Mouse (Mus musculus) hindbrain, embryonic 14.5 days (tissue): ENCODE measurements at regions not wholly inside any gene's neighbourhood (a gene's known extent, or its start where the extent isn't known, plus 50 kb on each side); places are given as distances from the start of the nearest gene placed in this dataset.

Experiments used
- ATAC-seq: fragments of 200-750 bp; cut with Nextera tagmentation; 2 replicates; pipeline ENCODE4 v1.8.0; 2017; ENCODE audit warnings: moderate number of reproducible peaks, mild to moderate bottlenecking, moderate TSS enrichment, moderate library complexity; ENCODE audit not compliant: low FRiP score
- DNase-seq: peaks from one replicate; pipeline ENCODE4 v3.0.0-alpha.2; 2015; ENCODE audit warnings: low spot score
- H3K27ac ChIP-seq: fragments of 300-500 bp; sonication (generic); 2 replicates; pipeline ENCODE4 v1.5.1; 2014; ENCODE audit warnings: mild to moderate bottlenecking, moderate library complexity
- H3K27me3 ChIP-seq: fragments of 300-500 bp; sonication (generic); 2 replicates; pipeline ENCODE4 v1.6.1; 2014; ENCODE audit warnings: mild to moderate bottlenecking, low read length, mixed read lengths; ENCODE audit not compliant: control insufficient read depth, insufficient read depth
- H3K36me3 ChIP-seq: fragments of 300-500 bp; sonication (generic); replicated peaks from 2 replicates; pipeline ENCODE4 v1.6.1; 2014; ENCODE audit not compliant: control insufficient read depth, insufficient read depth
- H3K4me1 ChIP-seq: fragments of 300-500 bp; sonication (generic); replicated peaks from 2 replicates; pipeline ENCODE4 v1.6.1; 2014; ENCODE audit warnings: antibody characterized with exemption, low read length, mixed read lengths; ENCODE audit not compliant: control insufficient read depth, insufficient read depth
- H3K4me2 ChIP-seq: fragments of 300-500 bp; sonication (generic); replicated peaks from 2 replicates; pipeline ENCODE4 v1.6.1; 2014; ENCODE audit warnings: mild to moderate bottlenecking, moderate library complexity
- H3K4me3 ChIP-seq: fragments of 300-500 bp; sonication (generic); replicated peaks from 2 replicates; pipeline ENCODE4 v1.5.1; 2014; ENCODE audit warnings: mild to moderate bottlenecking, low read length
- H3K9ac ChIP-seq: fragments of 300-500 bp; sonication (generic); 2 replicates; pipeline ENCODE4 v1.6.1; 2014
- H3K9me3 ChIP-seq: fragments of 300-500 bp; sonication (generic); 2 replicates; pipeline ENCODE4 v1.6.1; 2016; ENCODE audit warnings: low read length; ENCODE audit not compliant: control insufficient read depth
- WGBS: fragments of 180-500 bp; shearing (Covaris S2); extraction: QIAGEN DNeasy Blood & Tissue Kit; methylation state at CpG from one replicate; pipeline ENCODE4 v1.1.7; 2014; 5-methylcytosine and 5-hydroxymethylcytosine counted together

DNA sequence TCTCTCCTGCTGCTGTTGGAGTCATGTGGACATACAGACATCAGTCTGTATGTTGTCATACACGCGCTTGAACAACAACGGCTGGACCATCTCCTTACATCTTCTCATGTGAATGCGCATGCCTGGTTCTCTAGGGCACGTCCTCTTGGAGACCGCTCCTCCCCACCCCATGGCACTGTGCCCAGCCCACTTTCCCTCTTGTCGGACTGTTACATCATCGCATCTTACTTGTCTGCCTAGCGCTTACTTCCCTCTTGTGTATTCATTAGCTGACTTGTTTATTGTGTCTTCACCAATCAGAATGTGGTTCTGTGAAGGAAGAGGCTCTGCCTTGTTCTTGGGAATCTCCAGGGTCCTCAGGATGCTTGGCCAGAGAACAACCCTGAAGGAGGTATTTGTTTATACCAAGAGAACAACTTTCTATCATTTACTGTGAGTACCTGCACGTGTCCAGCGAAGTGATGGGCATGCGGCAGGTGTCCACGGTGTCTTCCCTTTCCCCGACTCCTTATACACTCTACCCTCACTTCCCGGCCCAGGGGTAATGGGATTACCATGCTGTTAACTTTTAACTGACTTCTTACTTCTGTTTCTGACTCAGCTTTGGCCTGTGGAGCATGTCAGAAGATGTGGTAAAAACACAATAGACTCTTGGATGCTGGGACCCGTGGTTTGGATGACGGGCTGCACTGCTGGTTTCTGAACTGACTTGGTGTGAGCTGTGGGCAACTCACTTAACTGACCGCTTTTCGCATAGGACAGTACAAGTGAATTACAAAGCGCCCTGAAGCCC, 181.9 kb downstream of the Kcnrg start:
- Histone ChIP-seq H3K27me3 (no peaks in the 10 kb centered on the region), H3K4me1 (no peaks in the 10 kb centered on the region), H3K9ac (no peak overlapping the region), H3K36me3 (no peaks in the 10 kb centered on the region), H3K4me3 (no peak overlapping the region), H3K27ac (no peak overlapping the region), H3K9me3 (peaks cover 8% of the 10 kb centered on the region; the same call in 1 of the 2 replicates), H3K4me2 (no peak overlapping the region)
- no peak for ATAC-seq
- DNase-seq = no peak
- WGBS = 77% methylated on average over 20 of the region's 20 CpGs

DNA sequence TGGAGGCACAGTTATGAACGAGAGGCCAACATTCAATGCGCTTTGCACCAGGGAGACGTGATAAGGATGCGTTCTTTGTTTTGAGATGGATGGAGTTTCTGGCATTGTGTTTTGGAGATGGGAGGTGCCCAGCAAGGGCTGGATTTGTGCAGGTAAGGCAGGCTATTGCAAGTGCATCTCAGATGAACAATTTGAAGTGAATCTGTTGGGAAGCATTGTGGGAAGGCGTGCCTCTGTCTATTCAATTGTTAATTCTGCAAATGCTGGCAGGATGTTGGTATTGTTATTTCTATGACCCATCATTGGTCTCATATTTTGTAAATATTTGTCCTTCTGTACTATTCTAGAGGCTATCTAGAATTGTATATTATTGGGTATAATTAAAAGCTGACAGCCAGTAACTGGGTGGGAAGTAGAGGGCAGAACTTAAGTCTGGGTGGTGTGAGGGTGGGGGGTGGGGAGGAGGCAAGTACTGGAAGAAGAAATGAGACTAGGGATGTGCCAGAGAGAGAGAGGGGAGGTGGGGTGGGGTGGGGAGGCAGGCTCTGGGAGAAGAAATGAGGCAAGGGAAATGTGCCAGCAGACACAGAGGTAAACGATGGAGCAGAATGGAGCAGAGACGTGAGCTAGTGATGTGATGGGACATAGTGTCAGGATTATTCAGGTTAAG, 188.9 kb downstream of the Kcnrg start:
- no peak overlapping the region for H3K4me2 ChIP-seq
- no peak overlapping the region for H3K27ac ChIP-seq
- H3K4me3 ChIP-seq = no peak overlapping the region
- no peaks in the 10 kb centered on the region for H3K4me1 ChIP-seq
- no peaks in the 10 kb centered on the region for H3K36me3 ChIP-seq
- H3K9ac ChIP-seq = no peak overlapping the region
- no peaks in the 10 kb centered on the region for H3K27me3 ChIP-seq
- no peak for DNase-seq
- 88% methylated on average over 7 of the region's 7 CpGs for WGBS
- ATAC-seq = no peak
- H3K9me3 ChIP-seq = peaks cover 8% of the 10 kb centered on the region; the same call in 1 of the 2 replicates

DNA sequence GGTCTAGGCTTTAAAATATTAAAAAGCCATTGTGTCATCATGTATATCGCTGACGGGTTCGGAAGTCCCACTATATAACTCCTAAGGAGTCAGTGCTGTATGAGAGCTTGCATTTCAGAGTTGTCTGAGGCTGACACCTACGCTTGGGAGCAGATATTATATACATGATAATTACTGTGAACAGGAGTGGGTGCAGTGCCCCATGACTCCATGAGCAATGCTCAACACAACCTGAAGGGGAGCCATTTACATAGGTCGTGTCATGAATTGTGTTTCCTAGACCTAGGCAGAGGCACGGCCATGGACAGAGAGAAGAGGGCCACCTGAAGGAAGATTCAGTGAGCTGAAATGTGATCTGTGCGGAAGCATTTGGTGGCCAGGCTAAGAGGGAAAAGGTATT, 189.4 kb downstream of the Kcnrg start:
- Histone ChIP-seq H3K27ac (no peak overlapping the region), H3K9ac (no peak overlapping the region), H3K9me3 (peaks cover 8% of the 10 kb centered on the region; the same call in 1 of the 2 replicates), H3K4me2 (no peak overlapping the region), H3K4me1 (no peaks in the 10 kb centered on the region), H3K27me3 (no peaks in the 10 kb centered on the region), H3K4me3 (no peak overlapping the region), H3K36me3 (no peaks in the 10 kb centered on the region)
- ATAC-seq = no peak
- WGBS = 93% methylated on average over 7 of the region's 7 CpGs
- no peak for DNase-seq

DNA sequence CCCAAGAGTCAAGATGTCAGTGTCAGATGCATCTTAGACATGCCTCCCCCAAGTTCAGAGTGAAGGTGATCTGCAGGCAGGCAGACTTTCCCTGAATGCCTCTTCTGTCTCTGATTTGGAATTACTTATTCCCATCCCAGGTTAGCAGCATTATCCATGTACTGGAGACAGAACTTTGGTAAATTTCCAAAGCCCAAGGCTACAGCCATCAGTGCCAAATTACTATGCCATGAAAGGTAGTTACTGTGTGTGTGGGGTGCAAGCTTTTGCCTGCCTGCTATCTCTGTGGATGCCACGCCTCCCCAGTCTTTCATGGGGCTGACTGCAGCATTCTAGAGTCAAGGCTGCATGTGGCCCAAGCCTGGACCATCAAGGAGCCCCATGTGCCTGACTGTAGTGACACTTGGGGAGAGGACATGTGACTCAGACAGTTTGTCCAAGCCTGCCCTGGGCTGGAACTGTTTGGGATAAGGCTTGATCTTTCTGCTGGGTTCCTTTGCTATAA, 196.2 kb downstream of the Kcnrg start:
- 53% methylated on average over 1 of the region's 1 CpGs for WGBS
- Histone ChIP-seq H3K36me3 (no peaks in the 10 kb centered on the region), H3K9ac (no peak overlapping the region), H3K27me3 (no peaks in the 10 kb centered on the region), H3K9me3 (no peaks in the 10 kb centered on the region), H3K27ac (no peak overlapping the region), H3K4me1 (no peaks in the 10 kb centered on the region), H3K4me3 (no peak overlapping the region), H3K4me2 (no peak overlapping the region)
- no peak for DNase-seq
- no peak for ATAC-seq

DNA sequence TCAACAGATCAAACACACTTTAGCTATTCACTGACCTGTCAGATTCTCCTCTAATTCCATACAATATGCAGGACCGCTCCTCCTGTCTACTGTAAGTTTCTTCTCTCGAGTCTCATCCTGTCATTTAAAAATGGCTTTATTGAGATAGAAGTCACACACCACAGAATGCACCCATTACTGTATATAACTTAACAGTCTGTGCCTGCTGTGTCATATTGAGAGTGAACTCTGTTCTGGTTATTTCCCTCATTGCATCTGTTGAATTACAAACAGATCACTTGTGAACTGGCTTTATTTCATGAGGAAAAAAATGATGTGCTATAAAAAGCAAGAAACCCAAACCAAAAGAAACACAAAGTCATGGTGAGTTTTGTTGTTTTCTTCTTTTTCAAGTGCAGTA, 198.2 kb downstream of the Kcnrg start:
- 81% methylated on average over 2 of the region's 2 CpGs for WGBS
- DNase-seq (no peak), ATAC-seq (no peak)
- Histone ChIP-seq H3K9me3 (no peaks in the 10 kb centered on the region), H3K27ac (no peak overlapping the region), H3K4me3 (no peak overlapping the region), H3K27me3 (no peaks in the 10 kb centered on the region), H3K4me1 (peaks cover 11% of the 10 kb centered on the region), H3K9ac (no peak overlapping the region), H3K4me2 (no peak overlapping the region), H3K36me3 (no peaks in the 10 kb centered on the region)

DNA sequence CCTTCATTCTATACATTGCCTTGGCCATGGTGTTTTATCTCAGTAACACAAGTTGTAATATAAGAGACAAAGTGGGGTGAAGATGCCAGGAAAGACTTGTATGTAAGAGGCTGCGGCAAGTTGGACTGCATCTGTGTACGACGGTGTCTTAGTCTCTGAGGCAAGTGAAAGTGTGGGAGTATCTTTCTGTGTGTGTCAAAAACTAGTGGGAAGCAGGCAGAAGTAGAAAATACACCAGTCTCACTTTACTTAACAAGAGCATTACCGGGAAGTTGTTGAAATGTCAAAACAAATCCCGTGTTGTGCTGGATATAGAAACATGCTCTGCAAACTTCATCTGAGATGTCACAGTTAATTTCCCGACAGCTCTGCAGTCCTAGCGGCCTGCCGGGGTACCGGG, 200.9 kb downstream of the Kcnrg start:
- ATAC-seq = no peak
- WGBS = 83% methylated on average over 9 of the region's 9 CpGs
- no peak overlapping the region for H3K4me3 ChIP-seq

DNA sequence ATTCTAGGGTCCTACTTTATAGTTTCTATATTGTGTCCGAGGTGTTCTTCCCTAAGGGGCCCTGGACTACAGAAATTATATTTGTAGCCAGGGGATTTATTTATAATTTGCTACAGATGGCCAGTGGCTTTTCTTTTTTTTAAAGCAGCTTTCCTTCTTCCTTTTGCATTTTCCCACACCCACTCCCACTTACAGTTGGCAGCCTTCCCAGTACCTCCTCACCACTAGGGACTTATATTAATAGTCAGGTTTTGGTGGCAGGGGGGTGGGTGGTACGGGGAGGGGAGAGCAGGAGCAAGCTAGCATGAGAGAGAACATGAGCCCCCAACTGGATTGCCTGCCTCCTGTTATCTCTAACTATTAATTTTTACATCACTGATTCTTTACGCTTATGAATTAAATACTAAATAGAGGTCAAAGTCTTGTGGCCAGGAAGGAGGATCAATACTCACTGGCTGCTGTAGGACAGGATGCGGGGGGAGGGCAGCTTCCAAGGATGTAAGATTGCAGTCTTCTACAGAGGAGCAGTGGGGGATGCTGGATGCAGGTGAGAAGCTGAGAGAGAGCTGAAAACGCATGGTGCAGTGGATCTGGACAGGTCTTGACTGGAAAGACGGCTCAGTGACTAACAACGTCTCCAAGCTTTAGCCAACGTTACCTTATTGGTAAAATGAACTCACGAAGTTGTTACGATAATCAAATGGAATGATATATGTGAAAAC, 202.6 kb downstream of the Kcnrg start:
- no peak overlapping the region for H3K4me3 ChIP-seq
- peaks cover 15% of the 10 kb centered on the region for H3K4me1 ChIP-seq
- H3K36me3 ChIP-seq = no peaks in the 10 kb centered on the region
- WGBS = 75% methylated on average over 10 of the region's 10 CpGs
- H3K9me3 ChIP-seq = no peaks in the 10 kb centered on the region
- DNase-seq (no peak), ATAC-seq (no peak)
- H3K27ac ChIP-seq = no peak overlapping the region
- peak overlapping the region; percentile 34 for H3K9ac ChIP-seq
- no peak overlapping the region for H3K4me2 ChIP-seq
- H3K27me3 ChIP-seq = no peaks in the 10 kb centered on the region

More for the DNA sequence above, 200.9 kb downstream of the Kcnrg start:
- Histone ChIP-seq H3K4me2 (no peak overlapping the region), H3K36me3 (no peaks in the 10 kb centered on the region), H3K27me3 (no peaks in the 10 kb centered on the region), H3K4me1 (peaks cover 15% of the 10 kb centered on the region), H3K9me3 (no peaks in the 10 kb centered on the region), H3K9ac (no peak overlapping the region), H3K27ac (no peak overlapping the region)
- no peak for DNase-seq

DNA sequence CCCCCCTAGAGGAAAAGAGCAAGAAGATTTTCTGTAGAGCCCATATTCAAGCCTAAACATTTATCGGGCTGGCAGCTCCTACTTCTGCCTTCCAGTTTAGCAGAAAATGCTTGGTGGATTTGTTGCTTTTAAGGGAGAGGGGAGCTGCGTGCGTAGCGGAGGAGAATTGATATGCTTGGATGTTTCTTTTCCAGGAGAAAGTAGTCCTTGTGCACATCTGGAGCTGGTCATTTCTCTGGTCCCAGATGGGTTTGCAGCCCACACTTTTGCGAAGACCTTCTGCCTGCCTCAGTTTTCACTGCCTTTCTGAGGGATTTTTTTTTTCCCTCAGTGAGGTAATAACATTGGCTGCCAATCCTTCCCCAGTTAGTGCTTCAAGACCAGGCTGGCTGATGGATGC, 203.6 kb downstream of the Kcnrg start:
- H3K36me3 ChIP-seq = no peaks in the 10 kb centered on the region
- H3K27me3 ChIP-seq = no peaks in the 10 kb centered on the region
- no peaks in the 10 kb centered on the region for H3K9me3 ChIP-seq
- H3K4me3 ChIP-seq = no peak overlapping the region
- peaks cover 15% of the 10 kb centered on the region for H3K4me1 ChIP-seq
- H3K4me2 ChIP-seq = no peak overlapping the region
- no peak for DNase-seq
- no peak for ATAC-seq
- 72% methylated on average over 5 of the region's 5 CpGs for WGBS
- H3K9ac ChIP-seq = no peak overlapping the region
- H3K27ac ChIP-seq = no peak overlapping the region

DNA sequence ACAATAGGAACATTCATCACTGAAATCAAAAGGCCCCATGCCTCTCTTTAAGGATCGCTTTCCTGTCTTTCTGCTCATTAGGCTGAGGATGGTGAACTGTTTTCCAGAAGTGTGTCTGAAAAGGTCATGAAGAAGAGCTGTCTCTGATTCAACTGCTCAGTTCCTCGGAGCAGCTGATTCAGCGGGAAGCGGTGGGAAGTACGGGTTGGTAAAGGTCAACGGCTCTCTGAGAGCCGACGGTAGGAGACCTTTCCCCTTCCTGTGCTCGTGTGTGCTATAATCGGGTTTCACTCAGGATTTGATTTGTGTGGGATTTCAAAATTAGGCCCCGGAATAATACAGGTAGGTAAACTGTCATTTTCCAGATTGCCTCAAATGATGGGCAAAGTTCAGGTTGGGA, 210.5 kb downstream of the Kcnrg start:
- H3K9ac ChIP-seq = no peak overlapping the region
- no peaks in the 10 kb centered on the region for H3K27me3 ChIP-seq
- H3K36me3 ChIP-seq = no peaks in the 10 kb centered on the region
- H3K4me3 ChIP-seq = no peak overlapping the region
- H3K9me3 ChIP-seq = no peaks in the 10 kb centered on the region
- no peak overlapping the region for H3K27ac ChIP-seq
- 73% methylated on average over 11 of the region's 11 CpGs for WGBS
- H3K4me1 ChIP-seq = no peaks in the 10 kb centered on the region
- no peak overlapping the region for H3K4me2 ChIP-seq
- ATAC-seq = no peak
- DNase-seq = no peak
